Mouse (Mus musculus) myocyte (in vitro differentiated cells): ENCODE measurements around the gene Fgd2.

Source experiments
- E2F4 ChIP-seq: IDR thresholded peaks from one replicate; pipeline ENCODE4 v1.6.1; 2011; ENCODE audit warnings: mild to moderate bottlenecking, control low read depth, moderate library complexity; ENCODE audit not compliant: insufficient read depth
- MAX ChIP-seq: IDR thresholded peaks from one replicate; pipeline ENCODE4 v1.6.1; 2011; ENCODE audit warnings: low read depth, mild to moderate bottlenecking, control low read depth
- MYOD1 ChIP-seq, 3 experiments: IDR thresholded peaks; one replicate each; pipeline ENCODE4 v1.6.1; 2011; ENCODE audit warnings: control low read depth in 2 of 3, low read depth in 2 of 3, mild to moderate bottlenecking in 2 of 3, moderate library complexity in 1 of 3; ENCODE audit not compliant: insufficient read length in 2 of 3, control insufficient read depth in 1 of 3
- MYOG ChIP-seq, 3 experiments: IDR thresholded peaks; one replicate each; pipeline ENCODE4 v1.6.1; 2011; ENCODE audit warnings: control low read depth in 2 of 3, low read depth in 2 of 3, mild to moderate bottlenecking in 2 of 3; ENCODE audit not compliant: insufficient read length in 2 of 3, control insufficient read depth in 1 of 3, insufficient read depth in 1 of 3
- POLR2A ChIP-seq: IDR thresholded peaks from one replicate; pipeline ENCODE4 v1.6.1; 2011; ENCODE audit warnings: low read depth, mild to moderate bottlenecking, control low read depth, moderate library complexity; ENCODE audit not compliant: insufficient read length
- POLR2AphosphoS2 ChIP-seq: IDR thresholded peaks from one replicate; pipeline ENCODE4 v1.6.1; 2011; ENCODE audit warnings: low read depth, control low read depth; ENCODE audit not compliant: insufficient read length
- TCF12 ChIP-seq: IDR thresholded peaks from one replicate; pipeline ENCODE4 v1.6.1; 2011; ENCODE audit warnings: mild to moderate bottlenecking, control low read depth; ENCODE audit not compliant: poor library complexity, insufficient read depth, severe bottlenecking

DNA sequence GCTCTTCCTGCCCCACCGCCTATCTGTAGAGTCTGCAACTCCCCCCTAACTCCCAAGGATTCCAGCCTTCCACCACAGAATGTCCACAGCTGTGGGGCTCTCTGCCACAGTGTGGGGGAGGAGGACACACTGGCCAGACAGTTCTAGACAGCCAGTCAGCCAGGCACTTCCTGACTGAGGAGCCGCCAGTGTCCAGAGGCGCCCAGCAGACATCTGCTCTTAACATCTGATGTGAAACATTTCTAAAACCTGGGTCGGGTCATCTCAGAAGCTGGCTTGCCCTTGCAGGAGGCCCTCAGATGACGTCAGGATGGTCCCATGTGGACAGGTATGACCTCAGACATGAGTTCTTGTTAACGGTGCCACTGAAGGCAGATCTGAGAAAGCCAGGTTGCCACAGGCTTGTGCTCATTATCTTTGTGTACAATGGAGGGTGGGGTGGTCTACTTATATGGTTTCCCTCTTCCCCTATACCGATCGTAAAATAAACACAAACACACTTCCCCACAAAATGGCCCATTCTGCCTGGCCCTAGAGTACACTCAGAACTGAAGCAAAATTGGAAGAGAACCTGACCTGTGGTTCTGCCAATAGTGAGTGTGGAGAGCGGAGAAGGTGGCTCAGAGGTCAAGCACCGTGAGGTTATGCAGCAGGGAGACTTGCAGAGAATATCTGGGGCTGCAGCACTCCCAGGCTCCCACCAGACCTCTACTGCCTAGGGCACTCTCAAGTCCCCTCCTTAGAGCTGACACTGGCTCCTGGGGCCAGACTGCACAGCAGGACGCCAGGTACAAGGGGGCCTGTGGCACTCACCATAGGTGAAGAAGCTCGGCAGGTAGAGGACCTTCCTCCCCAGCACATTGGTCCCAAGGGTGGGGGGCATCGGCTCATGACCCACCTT lies 18.5 kb upstream of the Fgd2 start:
- TF ChIP-seq MYOD1 (IDR thresholded peaks at IDR 0.05; ENCODE audit: control insufficient read depth in 1 of 3, insufficient read length in 2 of 3, low read depth in 2 of 3) (peak; percentile 33 to 90 (median 84)), POLR2A (peak; percentile 36), POLR2AphosphoS2 (peak; percentile 80), MYOG (IDR thresholded peaks at IDR 0.05; ENCODE audit: control insufficient read depth in 1 of 3, insufficient read depth in 1 of 3, insufficient read length in 2 of 3, low read depth in 2 of 3) (peak; percentile 51 to 90 (median 53)), MAX (no peak), E2F4 (no peak), TCF12 (peak; percentile 83)
